Mouse (Mus musculus): ENCODE results near the gene Pde10a. TPM values are rescaled to one million over a fixed set of nuclear protein-coding genes. Genes with fewer than 3 reads are reported as not detected.
A peak's percentile ranks its signal among the peaks of the same experiment; 100 is the strongest.

Gene Pde10a
- total RNA-seq, 1 experiment from 2014 or later = 16.1 TPM

DNA sequence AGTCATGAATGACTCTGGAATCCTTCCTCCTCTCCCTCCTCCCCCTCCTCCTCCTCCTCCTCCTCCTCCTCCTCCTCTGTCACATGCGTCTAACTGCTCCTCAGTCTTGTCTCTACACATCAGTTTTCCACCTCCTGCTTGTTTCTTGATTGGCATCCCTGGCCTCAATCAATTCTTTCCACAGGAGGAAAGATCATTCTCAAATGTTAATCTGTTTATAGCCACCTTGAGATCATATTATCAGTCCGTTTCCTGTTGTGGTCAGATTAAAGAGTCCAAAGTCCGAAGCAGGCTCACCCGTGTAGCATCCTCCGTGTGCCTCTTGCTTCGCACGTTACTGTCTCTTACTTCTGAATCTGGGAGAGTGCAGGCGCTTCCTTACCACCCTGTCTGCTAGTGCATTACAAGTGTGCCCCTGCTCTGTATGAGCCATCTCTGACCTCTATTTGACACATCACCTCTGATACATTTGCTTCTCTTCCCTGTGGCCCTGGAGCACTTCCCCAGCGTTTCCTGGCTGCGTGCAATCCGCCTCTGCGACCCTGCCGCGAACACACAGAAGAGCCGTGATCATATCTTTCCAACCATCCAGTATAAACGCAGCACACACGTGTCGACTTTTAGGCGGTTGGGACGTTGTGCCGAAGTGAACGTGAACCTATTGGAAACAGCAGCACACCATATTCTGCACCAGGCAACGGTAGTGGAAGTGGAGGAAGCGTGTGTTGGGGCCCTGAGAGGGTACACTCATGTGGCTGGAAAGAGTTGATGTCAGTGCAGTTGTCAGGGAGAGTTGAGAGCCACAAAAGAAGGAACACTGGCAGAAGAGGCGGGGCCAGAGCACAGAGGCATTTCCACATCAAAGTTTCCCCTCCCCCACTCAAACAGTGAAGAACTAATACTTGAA, 342.4 kb downstream of the Pde10a start:
- ATAC-seq (replicated peaks; ENCODE audit: low read depth, poor library complexity, severe bottlenecking) = peak; percentile 73

DNA sequence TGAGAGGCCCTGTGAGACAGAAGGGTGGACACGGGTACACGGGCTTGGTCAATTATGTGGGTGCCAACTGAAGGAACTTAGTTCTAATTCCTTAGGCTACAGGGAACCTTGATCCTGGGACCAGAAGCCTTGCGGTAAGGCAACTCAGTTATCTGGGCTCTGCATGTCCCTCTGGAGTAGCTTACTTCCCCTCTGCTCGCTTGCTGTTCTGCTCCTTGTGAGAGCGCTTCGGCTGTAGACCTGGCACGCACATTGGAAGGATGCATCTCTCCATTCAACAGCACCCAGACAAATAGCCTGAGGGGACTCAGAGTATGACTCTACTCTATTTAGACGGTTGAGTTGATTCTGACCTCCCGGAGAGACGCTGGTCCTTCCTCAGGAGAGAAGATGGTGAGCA, 344.1 kb downstream of the Pde10a start:
- peak; percentile 23; the same call in 1 of the 2 replicates for ATAC-seq (replicated peaks; ENCODE audit: low read depth, poor library complexity, severe bottlenecking)

DNA sequence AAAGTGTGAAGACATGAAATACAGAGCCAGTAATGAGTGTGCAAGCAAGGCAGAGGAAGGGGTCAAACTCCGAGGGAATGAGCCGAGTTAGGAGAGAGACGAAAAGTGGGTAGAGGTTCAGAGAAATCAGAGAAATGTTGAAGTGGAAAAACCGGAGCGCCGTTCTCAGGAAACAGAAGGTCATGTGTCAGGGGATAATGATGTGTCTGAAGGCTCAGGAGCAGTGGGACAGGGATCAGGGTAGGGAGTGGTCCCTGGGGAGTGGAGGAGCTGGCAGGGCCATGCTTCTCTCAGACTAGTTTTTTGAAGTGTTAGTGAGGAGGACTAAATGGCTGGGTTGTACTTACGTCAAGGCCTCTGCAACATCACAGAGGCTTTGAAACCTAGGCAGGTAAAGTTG, 345.7 kb downstream of the Pde10a start:
- ATAC-seq (replicated peaks; ENCODE audit: low read depth, poor library complexity, severe bottlenecking) = no peak

DNA sequence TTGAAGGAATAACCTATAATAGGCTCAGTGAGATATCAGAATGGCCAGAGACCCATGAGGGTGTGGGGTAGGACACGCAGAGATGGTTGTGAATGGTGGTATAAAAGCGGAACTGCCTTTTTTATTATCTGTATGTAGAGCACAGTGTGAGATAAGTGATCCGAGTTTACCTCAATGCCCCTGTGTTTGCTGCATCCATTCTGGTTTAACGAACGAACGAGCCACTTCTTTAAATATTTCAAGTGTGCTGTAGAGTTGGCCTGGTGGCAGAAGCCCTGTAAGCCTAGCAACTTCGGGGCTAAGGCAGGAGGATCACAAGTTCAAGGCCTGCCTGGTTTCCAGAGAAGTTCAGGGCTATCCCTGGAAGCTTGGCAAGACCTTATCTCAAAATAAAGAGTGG, 346.2 kb downstream of the Pde10a start:
- ATAC-seq (replicated peaks; ENCODE audit: low read depth, poor library complexity, severe bottlenecking) = no peak

DNA sequence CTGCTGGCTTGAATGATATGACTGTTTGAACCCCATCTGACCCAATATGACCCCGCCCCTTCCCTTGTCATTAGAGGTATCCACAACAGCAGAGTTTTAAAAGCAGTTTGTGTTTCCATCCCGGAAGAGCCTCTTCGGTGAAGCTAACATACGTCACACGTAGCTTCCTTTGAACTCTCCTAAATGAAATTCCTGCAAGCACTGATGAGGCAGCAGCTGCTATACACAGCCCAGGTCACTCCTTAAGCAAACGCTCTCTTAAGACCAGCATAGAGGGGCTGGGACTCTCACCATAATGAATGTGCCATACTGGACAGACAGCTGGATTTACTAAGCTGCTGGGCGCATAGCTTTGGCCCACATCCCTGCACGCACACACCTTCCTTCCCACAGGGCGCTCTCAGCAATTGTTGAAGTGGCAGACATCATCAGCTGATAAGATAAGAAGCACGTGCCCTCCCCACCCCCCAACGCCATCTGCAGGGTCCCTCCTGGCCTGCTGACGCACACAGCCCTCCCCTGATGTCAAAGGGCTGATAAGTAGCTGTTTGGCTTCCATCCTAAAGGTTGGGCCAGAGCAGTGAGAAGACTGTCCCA, 346.9 kb downstream of the Pde10a start:
- ATAC-seq (replicated peaks; ENCODE audit: low read depth, poor library complexity, severe bottlenecking) = peak; percentile 23; the same call in 1 of the 2 replicates

DNA sequence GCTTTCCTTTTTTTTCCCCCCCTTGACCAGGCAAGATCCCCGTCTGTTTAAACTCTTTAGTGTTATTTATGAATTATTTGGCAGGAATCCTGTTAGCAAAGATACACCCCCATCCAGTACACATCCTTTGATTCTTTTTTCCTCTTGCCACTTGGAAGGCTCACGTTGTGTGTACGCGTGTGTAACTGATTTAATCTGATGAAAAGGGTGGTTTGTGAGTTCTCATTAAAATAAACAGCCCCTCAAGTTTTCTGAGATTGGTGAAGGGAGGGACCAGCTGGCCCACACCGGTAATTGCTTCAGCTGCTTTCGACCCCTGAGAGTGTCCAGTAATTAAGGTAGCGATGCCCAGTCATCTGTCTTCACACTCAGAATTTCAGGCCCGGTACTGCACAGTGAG, 347.4 kb downstream of the Pde10a start:
- no peak for ATAC-seq (replicated peaks; ENCODE audit: low read depth, poor library complexity, severe bottlenecking)

DNA sequence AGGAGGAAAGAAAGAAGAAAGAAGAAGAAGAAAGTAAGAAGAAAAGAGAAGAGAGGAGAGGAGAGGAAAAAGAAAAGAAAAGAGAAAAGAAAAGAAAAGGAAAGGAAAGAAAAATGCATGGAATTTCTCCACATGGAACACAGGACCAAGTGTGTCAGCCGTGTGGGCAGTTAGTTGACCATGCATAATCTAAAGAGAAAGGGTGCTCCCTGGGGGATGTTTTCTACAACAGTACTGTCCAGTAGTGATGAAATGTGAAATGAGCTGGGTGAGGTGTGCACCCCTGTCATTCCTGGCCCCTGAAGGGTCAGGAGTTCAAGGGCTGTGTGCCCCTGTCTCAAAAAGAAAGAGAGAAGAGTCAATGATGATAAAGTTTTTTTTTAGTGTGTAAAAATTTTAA, 352.9 kb downstream of the Pde10a start:
- no peak for ATAC-seq (replicated peaks; ENCODE audit: low read depth, poor library complexity, severe bottlenecking)

DNA sequence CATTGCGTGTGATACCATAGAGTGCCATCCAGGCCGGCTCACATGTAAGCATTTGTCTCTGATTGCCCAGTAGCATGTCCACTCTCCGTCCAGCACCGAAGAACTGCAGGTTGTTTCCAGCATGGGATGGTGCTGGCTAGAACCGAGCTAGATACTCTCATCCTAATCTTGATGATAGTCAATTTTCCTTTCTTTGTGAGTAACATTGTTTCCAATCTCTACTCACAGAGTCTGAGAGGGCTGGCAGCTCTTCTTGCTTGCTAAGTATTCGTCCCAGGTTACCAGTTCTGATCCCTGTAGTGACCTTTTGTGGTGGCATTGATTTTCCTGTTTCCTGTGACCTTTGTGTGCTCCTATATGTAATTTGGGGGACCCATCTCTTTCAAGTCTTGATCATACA, 356.5 kb downstream of the Pde10a start:
- ATAC-seq (replicated peaks; ENCODE audit: low read depth, poor library complexity, severe bottlenecking) = no peak

DNA sequence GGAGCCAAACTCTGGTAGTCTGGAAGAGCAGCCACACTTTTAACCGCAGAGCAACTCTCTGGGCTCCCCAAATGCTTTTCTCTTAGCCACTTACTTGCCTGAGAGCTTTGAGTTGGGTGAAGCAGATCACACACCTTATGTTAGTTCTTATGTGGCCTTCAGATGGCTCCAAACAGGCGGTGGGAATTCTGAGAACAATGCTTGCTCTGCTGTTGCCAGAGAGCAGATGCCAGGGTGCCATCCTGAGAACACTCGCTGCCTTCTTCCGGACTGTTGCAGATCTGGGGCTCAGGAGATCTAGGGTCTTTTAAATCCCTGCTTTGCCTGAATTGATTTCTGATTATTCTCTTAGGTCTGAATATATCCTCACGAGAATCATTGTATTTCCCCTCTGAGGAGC, 359.5 kb downstream of the Pde10a start:
- no peak for ATAC-seq (replicated peaks; ENCODE audit: low read depth, poor library complexity, severe bottlenecking)

DNA sequence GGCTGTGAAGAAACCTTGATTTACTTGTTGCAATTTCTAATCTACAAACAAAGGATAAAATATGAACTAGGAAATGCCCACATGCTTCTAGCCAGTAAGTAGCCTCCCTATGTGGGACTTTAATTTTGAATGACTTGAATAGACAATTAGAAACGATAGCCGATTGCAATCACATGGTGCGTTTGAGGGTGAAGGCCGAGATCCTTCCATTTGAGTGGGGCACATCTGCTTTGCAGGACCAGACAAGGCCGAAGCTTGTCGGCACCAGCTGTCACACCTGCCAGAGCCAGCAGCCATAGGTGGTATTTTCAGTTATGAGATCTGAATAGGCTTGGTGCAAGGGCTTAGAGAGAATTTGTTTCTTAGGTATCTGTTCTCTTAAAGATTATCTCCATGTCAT, 360.7 kb downstream of the Pde10a start:
- ATAC-seq (replicated peaks; ENCODE audit: low read depth, poor library complexity, severe bottlenecking) = no peak

DNA sequence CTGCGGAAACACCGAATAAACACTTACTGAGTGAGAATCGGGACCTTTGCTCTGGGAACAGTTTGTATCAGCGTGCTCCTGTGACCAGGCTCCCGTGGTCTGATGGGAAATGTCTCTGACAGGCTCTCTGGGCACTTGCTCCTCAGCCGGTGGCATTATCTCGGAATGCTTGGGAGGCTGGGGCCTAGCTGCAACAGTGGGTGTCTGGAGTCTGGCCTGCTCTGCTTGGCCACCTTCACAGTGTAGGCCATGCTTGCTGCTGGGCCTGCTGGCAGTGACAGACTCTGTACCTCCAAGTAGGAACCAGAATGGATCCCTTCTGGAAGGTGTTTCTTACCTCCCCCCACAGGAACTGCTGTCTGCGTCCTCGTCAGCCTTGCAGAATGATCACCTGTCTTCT, 362.9 kb downstream of the Pde10a start:
- no peak for ATAC-seq (replicated peaks; ENCODE audit: low read depth, poor library complexity, severe bottlenecking)

DNA sequence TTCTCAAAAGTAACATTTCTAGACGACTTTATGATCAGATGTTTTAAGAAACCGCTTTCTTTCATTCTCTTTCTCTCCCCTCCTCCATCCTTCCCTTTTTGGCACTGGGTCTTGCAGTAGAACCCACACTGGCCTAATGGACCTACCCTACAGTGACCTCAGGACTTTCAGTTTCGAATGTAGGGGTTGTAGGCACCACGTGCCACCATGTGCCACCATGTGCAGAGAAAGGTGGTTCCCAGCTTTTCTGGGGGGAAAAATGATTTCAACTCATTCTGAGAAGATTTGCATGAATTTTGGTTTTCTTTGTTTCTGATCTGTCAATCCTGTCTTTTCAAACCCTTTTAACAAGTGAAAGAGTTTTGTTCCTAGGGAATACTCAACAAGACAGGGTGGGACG, 363.5 kb downstream of the Pde10a start:
- ATAC-seq (replicated peaks; ENCODE audit: low read depth, poor library complexity, severe bottlenecking) = no peak

DNA sequence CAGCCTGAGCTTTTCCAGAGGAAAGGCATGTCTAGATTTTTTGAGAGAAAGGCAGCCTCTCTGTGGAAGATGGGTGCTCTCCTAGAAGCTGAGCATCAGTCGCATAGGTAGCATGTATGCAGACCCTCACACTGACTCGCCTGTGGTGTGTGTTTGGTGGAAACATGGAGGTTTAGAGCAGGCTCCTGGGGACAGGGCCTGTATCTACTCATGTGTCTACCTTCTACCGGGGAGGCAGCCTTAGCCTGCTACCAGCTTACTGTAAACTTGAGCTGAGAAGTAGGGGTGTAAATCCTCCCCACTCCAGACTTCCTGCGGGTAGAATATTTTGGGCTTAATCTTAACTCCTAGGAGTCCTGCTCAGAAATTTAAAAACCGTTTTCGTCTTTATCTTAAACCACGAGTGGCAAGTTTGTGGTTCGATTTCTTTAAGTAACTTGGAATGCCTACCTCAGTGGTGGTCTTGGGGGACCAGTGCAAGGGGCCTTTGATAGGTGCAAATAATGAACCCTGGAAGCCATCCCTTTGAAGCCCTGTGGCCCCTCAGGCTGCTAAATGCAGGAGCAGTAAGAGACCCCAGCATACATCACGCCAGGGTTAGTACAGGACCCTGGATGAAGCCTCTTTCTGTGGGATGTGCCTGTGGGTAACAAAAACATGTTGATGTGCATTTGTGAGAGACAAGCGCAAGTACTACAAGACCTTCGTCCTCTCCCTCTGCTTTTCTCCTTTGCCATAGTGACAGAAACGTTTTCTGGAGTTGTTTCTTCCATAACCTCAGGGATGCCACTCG, 367.2 kb downstream of the Pde10a start:
- peak; percentile 64; the same call in 1 of the 2 replicates for ATAC-seq (replicated peaks; ENCODE audit: low read depth, poor library complexity, severe bottlenecking)

DNA sequence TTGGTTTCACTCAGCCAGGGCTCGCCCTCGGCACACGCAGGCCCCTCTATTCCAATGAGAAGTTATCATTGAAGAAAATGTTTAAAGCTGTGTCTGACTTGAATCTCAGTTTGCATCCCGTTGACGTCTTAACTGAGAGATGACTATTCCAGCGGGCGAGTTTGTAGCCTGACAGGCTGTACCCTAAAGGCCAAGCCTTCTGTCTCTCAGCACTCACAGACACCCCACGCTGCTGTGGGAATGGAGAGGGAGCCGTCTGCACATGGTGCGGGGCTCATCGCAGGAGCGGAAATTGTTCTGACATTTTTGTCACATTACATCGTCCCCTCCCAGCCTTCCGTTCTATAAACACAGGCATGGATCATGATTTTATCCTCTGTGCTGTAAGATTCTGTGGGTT, 370.8 kb downstream of the Pde10a start:
- no peak for ATAC-seq (replicated peaks; ENCODE audit: low read depth, poor library complexity, severe bottlenecking)

DNA sequence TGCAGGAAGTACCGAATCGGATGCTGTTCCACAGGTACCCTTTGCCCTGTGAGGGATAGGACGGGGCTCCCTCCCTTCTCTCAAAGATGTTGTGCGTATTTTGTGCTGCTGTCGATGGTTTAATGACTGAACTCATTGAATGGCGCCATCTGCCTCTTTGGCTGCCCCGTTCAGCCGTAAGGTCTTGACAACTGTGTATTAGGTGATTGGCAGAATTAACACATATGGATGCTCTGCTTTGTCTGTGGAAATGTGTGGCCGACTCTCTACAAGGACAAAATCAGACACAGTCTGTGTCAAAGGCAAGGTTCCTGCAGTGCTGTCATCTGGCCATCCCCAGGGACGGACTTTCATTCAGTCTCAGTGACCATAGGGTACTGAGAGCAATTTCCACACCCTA, 372.6 kb downstream of the Pde10a start:
- ATAC-seq (replicated peaks; ENCODE audit: low read depth, poor library complexity, severe bottlenecking) = no peak

DNA sequence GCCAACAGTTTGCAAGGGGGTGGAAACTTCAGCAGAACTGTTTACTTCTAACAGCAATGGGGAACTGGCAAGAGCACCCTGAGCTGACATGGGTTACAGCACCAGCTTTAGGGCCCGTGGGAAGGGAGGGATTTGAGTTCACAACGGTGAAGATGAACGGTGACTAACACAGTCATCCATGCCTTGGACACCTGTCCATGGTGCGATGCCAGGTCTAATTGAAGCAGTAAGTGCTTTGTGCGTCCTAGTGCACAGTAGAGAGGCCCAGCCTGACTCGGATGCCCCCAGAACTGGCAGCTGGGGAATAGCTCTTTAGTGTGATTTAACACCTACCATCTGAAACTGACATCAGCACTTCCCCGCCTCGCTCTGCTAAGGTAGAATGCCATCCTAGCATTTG, 373.0 kb downstream of the Pde10a start:
- ATAC-seq (replicated peaks; ENCODE audit: low read depth, poor library complexity, severe bottlenecking) = no peak

DNA sequence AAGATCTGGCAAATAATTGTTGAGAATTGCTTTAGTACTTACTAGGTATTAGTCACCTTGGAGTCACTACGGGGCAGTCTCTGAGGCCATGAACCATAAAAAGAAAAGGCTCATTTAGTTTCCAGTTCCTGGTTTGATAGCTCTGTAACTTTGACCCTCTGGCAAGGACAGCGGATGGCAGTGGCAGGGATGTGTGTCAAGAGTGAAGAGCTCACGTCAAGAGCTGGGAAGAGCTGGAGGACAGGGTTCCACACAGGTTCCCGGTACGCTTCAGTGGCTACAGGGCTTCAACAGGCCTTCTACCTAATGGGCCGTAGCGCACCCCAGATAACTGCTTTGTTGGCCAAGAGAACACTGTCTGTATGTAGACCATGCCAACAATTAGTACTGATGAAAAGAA, 374.0 kb downstream of the Pde10a start:
- ATAC-seq (replicated peaks; ENCODE audit: low read depth, poor library complexity, severe bottlenecking) = no peak

DNA sequence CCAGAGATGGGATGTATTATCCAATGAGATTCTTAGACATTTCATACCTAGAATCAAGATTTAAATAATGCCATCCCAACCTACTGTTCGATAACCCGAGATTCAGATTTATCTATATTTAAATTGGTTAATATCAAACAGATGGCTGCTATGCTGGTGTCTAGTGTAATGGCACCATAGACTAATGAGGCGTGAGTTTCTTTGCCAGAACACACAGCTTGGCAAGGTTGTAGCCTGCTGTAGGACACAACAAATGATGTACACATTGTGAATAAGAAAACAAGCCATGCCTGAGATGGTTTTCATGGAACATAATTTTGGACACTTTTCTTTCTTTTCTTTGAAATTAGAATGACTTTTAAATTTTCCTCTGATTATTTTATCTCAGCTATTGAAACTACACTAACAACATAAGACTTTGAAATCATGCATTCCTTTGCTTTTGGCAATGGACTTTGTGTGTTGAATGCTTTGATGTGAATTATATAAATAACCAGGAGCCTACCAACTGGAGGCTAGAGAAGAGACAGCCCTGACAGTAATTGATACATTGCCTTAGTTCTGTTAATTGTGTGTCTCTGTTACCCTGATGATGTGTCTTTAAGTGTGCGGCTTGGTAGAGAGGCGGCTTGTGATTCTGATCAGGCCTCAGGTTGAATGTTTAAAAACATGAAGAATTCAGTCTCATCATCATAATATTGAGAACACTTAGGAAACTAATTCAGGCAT, 378.5 kb downstream of the Pde10a start:
- no peak for ATAC-seq (replicated peaks; ENCODE audit: low read depth, poor library complexity, severe bottlenecking)

DNA sequence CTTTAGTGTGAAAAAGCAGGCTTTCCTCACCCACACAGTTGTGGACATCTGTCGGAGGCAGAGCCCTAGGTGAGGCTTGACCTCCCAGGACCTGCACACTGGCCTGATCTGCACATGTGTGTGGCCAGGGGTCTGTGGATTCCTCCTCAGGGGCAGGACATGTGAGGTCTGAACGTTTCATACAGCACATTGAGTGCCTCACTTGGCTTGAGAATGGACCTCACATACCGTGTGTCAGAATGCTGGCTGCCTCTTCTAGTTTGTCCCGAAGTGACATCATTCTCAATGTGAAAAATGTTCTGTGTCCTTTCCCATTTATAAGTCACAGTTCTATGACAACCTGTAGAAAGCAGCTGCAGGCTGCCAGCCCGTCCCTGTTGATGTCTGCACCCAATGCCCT, 385.4 kb downstream of the Pde10a start:
- ATAC-seq (replicated peaks; ENCODE audit: low read depth, poor library complexity, severe bottlenecking) = no peak

DNA sequence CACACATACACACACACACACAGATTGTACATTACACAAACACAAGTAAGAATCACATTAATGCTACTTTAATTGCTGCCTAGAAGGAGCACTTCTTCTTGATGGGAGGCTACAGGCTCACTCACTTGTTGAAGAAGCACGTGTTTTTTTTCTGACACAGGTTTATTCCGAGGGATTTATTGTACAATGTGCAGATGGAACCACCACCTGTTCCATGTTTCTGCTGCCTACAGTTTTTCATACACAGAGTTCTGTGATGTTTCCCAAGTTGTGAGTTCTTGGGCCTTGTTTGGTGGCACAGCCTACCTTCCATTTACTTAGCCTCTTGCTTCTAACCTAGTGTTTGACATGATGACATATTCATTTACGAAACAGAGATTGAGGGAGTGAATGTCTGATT, 387.8 kb downstream of the Pde10a start:
- no peak for ATAC-seq (replicated peaks; ENCODE audit: low read depth, poor library complexity, severe bottlenecking)

Data from common myeloid progenitor, adult 5-6 weeks (primary cell).